Mouse (Mus musculus) lung, adult 2 months (tissue): ENCODE data around the gene Sprr1a.

Source experiments
- CTCF ChIP-seq: fragments of 200-500 bp; IDR thresholded peaks from 2 replicates; pipeline ENCODE4 v1.5.1; 2011; ENCODE audit warnings: mild to moderate bottlenecking, low read length, control low read depth; ENCODE audit not compliant: insufficient read depth
- POLR2A ChIP-seq: fragments of 200-500 bp; IDR thresholded peaks from 2 replicates; pipeline ENCODE4 v1.6.1; 2011; ENCODE audit warnings: low read depth, mild to moderate bottlenecking, control low read depth, low read length, borderline replicate concordance; ENCODE audit errors: extremely low read depth

GRCm38 (mm10) chr3:92466576-92466975 is 19.1 kb downstream of the Sprr1a start:
- TF ChIP-seq POLR2A (no peak), CTCF (no peak)
